Mouse (Mus musculus) adrenal gland, adult 2 months (tissue): ENCODE data around the gene Celf1. TPM values are rescaled to one million over a fixed set of nuclear protein-coding genes. Genes with fewer than 3 reads are reported as not detected.
"Not testable (repeated sequence)": the region's sequence is repeated elsewhere in the genome, so short reads cannot be mapped to it uniquely, and the experiment has no call there.

Experiments used
- DNase-seq: peaks from one replicate; pipeline ENCODE4 v3.0.0; 2021
- long read RNA-seq: library from polyadenylated mRNA; stranded (forward); transcript quantifications from one replicate; pipeline ENCODE4 v2.0.0, GENCODE M21; 2021
- polyA plus RNA-seq: library from polyadenylated mRNA; depleted of rRNA; stranded (reverse); fragments of >200 nt; gene quantifications from 2 replicates; pipeline ENCODE4 v1.2.3, GENCODE M21; 2012; rRNA removed
- total RNA-seq, 2 experiments: library from RNA; stranded (reverse); gene quantifications; 2 replicates each; pipeline ENCODE4 v1.2.3; 2021

Celf1 gene
- 10 to 100 TPM; 82.8 to 88.4 TPM for total RNA-seq
- 19.8 and 24.2 TPM in 2 replicates for polyA plus RNA-seq
- long read RNA-seq, full-length matches to known transcripts, result 5 of 21 reads
- long read RNA-seq, partial matches to known transcripts, result 6 of 21 reads
- long read RNA-seq, other reads (novel, unspliced or antisense), result 10 of 21 reads

DNA sequence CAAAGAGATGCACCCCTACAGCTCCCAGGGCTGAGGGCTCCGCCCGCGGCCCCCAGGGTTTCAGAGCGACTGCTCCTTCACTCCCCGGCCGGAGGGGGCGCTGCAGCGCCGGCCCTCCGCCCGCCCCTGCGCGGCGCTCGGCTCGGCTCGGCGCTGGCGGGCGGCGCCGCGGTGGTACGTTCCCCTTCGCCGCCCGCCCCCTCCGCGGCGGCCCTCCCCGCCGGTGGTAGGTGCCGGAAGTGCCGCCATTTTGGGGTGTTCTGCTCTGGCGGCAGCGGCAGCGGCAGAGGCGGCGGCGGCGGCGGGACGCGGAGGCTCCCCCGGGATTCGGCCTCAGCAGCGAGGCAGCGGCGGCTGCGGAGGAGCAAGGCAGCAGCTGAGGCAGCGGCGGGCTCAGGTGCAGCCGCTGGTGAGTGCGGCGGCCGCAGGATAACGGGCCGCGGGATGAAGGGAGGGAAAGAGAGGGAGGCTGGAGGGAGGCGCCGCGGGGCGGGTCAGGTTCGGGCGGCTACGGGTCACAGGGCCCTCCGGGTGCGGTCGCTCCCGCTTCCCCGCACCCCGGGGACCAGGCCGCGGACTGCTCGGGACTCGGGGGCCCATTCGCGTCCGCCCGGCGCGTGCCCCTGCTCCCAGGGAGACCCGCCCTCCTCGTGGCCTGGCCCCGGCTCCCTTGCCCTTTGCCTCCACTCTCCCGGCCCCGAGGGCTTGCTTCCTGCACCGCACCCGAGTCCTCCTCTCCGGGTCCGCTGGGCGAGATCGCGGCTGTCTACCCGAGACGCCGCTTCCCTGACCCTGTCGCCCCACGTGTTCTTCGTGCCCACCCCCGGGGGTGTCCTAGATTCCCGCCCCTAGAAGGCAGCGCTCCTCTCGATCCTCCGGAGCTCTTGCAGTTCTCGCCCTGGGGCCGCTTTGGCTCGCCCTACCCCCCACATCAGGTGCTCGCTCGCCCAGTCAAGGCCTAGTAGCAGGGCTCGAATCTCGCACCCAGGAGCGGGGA lies at the start of gene Celf1:
Gene Celf1, plus strand, starts transcription at position 150 of the 997 bp plus-strand sequence.
- DNase-seq, result peak; percentile 93

DNA sequence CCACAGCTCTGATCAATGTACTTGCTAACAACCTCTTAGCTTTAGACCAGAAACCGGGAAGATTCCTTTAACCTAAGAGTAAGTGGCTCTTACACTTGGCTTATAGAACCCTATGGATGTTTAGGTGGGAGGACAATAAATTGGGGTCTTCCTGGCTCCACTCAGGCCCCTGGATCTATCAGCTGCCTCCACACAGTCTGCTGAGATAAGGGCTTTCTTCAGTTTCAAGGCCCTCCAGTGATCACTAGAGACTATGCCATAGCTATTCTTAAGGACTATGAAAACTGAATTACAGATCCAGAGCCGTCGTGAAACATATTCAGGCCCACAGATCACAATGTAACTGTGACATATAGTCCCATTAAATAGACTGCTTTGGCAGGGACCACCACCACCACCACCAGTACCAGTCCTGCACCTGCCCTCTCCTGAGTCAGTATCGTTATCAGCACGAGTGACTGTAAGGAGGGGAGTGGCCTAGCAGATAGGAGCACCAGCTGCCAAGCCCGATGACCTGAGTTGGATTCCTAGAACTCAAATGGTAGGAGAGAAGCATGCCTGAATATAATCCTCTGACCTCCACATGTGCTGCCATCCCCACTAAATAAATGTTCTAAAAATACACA lies 46.4 kb upstream of the Celf1 start:
- DNase-seq, result no peak

DNA sequence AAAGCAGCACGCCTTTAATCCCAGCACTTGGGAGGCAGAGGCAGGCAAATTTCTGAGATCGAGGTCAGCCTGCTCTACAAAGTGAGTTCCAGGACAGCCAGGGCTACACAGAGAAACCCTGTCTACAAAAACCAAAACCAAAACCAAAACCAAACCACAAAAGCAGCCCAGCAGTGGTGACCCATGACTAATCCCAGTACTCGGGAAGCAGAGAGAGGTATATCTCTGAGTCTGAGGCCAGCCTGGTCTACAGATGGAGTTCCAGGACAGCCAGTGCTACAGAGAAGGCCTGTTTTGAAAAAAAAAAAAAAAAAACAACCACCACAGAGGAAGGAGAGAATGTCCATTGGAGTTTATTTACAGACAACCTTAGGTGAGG lies 45.9 kb upstream of the Celf1 start:
- not testable (repeated sequence) for DNase-seq

DNA sequence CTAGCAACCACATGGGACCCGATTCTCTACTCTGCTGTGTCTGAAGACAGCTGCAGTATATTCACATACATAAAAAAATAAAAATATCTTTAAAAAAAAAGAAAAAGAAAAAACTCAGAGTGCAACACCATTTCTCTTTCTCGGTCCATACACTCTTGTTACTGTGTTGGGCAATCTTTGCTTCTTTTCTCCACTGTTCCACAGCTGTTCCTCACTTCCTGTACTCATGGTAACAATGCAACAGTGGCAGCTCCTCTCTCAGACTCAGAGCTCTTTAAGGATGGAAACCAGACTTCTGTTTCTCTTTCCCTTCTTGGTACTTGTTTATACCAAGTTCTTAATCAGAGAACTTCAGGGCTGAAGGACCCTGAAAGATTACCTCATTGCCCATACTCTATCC lies 36.8 kb upstream of the Celf1 start:
- DNase-seq, result no peak

DNA sequence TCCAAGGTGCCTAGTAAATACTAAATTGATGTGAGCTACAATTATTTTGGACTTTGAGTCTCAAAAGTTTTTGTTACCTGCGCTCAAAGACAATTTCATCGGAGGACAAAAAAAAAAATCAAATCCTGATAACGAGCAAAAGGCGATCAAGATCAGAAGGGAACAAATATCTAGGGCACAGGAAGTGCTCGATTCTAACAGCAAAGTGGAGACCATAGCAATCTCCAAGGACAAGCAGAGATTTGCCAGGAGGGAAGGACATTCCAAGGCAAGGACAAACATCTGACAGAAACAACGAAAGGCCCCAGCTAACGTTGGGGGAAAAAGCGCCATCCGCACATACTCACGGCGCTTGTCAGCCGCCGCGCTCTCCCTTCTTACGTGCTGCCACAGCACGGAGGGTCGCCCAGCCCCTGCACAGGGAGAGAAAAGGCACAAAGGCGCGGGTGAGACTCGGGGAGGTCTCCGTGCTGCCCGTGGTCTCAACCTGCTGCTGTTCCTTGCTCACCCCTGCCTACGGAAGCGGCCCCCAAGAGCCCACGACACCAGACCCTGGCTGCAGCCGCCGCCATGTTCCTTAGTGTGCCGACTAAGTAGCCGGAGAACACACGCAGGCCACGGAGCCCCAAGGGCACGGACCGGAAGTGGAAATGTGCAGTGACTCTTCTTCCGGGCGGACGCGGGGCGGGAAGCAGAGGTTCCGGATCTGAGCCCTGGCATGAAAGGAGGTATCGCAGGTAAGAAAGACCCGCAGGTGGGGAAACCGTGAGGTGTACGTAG lies 35.9 kb upstream of the Celf1 start, which contains the start of the genes Kbtbd4 and Ndufs3:
Gene Kbtbd4, plus strand, starts transcription at position 665 of the 780 bp plus-strand sequence.
Gene Ndufs3, minus strand, starts transcription at position 752 of the 780 bp plus-strand sequence.
- DNase-seq, result peak; percentile 91

DNA sequence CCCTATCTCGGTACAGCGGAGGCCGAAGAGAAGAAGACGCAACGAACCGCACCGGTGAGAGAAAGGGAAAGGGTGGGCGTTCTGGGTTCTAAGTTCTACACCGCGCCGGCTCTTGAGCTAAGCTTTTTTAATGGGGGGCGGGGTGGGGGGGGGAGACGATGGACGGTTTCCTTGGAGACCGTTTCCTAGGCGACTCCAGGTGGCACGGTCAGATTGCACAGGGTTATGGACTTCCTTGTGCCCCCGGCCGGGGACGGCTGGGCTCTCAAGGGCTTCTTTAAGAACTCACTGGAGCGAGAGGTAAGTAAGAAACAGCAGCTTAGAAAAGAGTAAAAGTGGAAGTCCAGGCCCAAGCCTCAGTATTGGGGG lies 35.3 kb upstream of the Celf1 start:
- no peak for DNase-seq

DNA sequence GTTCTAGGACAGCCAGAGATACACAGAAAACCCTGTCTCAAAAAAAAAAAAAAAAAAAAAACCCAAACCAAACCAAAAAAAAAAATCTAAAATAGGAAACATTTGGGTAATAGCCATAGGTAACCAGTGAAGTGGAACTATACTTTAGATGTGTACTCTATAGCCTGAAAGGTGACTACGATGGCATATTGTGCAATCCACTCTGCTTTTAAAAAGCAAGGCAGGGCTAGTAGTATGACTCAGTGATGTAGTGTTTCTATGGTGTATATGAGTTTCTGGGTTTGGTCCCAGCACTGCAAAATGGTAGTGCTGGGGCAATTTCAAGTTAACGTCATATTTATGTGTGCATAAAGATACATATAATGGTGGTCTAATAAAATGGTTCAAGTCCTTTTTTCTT lies 33.5 kb upstream of the Celf1 start:
- DNase-seq, result no peak

DNA sequence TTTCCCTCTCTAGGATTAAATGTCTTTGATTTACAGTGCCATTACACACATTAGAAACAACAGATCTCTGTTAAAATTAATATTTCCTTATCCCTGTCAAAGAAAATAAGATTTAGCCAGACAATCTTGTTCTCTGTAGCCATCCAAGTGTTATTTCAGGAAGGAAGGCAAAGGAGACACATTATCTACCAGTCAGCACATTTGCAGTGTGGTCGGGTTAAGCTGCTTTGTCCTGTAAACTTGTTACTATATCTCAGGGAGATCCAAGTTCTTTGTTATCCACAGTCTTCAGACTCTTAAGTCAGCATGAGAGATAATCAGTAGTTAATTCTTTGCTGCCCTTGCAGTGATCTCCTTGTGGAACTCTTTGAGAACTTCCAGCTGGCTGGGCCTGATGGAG lies 29.3 kb upstream of the Celf1 start:
- DNase-seq, result no peak

DNA sequence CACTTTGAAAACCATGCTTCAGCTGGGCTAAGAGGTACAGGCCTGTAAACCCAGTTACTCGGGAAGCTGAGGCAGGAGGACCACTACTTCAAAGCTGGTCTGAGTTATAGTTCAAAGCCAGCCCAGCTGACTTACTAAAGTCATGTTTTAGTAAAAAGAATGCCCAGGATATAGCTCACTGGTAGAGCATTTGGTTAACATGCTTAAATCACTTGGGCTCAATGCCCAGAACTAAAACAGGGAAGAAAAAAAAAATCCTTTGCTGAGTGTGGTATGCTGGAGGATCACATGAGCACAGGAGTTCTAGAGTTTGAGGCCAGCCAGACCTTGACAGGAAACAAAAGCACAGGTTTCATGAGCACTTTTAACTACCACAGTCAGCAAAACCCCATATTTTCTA lies 28.5 kb upstream of the Celf1 start:
- no peak for DNase-seq

DNA sequence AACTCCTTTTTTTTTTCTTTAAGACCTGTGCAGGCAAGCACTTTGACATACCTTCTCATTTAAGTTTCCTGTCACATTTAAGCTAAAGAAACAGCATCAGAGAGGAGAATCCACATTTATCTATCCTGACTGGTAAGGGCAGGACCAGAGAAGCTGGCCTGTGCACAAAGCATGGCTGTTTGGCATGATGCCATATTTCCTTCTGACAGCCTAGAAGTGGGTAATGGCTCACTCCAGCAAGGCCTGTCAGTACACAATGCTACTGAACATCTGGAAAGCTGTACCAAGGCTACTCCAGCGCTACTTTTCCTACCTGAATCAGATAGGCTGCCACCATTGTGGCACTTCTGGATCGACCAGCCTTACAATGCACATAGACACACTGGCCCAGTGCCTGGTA lies 26.5 kb upstream of the Celf1 start:
- DNase-seq, result peak; percentile 48

DNA sequence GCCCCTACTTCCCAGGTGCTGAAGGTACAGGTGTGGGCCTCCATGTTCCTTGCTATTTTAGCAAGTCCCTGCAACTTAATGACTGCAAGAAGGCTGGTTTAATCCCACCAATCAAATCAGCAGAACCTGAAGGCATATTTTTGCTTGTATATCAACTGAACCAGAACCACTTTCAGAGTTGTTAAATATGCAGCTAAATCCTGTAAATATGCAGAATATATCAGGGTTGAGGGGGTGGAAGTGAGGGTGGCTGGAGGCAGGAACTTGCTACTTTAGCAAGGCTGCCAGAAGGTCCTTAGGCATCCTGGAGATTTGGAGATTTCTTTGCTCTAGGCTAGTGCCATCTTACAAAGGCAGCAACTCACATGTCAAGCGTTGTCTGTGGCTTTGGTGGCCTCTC lies 24.7 kb upstream of the Celf1 start:
- DNase-seq, result no peak

DNA sequence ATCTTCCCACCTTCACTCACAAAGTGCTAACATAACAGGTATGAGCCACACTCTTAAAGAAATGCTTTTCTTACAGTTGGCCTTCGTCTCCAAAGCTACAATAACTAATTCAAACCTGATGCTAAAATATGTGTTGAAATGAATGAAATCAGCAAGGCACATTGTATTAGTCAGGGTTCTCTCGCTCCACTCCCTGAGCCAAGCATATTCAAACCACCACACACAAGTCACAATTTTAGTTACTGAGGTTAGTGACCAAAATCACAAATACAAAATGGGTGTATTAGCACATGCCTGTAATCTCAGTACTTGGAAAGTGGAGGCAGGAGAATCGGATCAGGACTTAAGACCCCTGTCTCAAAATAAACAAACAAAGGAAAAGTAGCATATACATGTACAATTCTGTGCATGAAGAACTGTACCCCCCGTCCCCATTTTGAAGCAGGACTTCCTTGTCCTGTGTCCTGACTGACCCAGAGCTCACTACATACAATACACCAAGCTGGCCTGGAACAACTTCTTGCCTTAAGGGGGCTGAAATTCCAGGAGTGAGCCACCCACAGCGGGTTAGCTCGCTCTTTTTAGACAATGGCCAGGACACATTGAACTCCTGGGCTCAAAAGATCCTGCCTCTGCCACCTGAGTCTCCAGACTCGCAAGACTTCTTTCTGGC lies 23.5 kb upstream of the Celf1 start:
- no peak for DNase-seq

DNA sequence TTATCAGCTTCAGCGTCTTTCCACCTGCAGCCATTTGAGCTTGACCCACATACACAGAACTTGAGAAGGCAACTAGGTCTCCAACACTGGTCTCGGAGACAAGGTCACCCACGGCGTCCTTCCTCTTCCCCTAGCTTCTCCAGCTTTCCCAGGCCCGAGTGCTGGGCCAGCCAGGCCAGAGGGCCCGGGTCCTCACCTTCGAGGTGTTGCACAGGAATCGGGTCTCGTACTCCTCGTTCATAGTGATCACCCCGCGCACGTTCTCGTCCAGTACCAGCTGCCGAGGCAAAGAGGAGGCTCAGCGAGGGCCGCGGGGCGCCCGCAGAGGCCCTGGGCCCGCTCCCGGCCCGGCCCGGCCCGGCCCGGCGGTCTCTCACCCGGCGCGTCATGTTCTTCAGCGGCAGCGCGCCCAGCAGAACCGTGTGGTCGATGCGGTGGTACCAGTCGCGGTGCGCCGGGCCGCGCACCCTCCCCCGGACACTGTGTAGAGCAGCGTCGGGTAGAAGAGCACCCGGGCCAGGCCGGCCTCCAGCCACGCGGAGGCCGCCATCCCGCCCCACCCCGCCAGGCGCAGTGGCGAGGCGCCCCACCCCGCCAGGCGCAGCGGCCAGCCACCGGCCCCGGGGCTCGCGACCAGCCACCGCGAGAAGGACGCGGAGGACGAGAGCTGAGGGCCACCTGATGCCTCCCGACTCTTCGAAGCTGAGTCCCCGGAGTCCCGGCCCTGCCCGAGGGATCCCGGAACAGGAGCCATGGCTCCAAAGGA lies 22.8 kb upstream of the Celf1 start:
- DNase-seq, result peak; percentile 88

DNA sequence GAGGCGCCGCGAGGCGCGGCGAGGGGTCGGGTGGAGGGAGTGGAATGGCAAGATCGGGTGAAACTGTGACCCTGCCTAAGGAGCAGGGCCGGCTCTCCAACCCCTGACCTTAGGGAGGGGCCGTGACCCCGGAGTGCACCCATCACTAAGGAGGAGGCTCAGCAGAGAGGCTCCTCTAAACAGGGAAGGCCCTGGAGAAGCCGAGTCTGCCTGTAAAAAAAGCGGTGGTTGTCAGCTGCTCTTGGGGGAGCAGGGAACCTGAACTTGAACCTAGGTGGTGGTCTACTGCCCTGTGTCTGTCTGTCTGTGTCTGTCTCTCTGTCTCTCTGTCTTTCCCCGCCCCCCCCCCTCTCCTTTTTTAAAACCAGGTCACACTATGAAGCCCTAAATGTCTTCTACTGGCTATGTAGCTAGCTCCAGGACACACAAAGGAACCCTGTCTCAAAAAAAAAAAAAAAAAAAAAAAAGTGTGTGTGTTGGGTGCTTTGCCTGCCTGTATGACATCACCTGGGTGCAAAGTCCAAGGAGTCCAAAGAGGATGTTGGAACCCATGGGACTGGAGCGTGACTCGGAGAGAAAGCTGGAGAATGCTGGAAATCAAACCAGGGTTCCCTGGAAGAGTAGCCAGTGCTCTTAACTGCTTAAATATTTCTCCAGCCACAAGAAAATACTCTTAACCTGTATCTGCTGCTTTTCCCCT lies 22.0 kb upstream of the Celf1 start:
- peak; percentile 30 for DNase-seq

DNA sequence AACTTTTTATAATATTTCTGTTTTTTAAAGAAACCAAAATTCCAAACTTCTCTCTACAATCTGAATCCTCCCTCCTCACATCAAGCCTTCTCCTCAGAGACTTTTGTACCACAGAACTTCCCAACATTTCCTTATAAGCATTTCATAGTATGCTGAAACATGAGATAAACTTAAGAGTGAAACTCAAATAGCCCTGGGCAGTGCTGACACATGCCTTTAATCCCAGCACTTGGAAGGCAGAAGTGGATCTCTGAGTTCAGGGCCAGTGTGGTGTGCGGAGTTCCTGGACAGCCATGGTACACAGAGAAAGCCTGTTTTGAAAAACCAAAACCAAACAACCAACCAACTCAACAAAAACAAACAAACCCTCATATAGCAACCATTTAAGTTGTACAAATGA lies 19.0 kb upstream of the Celf1 start:
- no peak for DNase-seq

DNA sequence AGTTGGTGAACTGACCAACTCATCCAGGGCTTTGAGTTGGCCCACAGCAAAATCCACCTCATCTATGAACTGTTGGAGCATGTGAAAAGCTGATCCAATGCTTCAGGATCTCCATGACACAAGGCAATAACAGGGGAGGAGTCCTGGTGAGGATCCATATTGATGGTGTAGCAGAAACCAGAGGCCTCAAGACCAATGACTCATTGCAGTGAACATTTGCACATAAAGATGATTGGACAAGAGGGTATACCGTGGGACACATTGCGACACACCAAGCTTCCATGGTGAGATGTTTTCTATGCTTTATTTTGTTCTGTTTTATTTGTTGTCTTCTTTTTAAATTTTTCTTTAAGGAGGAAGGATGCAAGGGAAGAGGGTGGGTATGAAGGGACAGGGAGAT lies 17.5 kb upstream of the Celf1 start:
- DNase-seq, result no peak

DNA sequence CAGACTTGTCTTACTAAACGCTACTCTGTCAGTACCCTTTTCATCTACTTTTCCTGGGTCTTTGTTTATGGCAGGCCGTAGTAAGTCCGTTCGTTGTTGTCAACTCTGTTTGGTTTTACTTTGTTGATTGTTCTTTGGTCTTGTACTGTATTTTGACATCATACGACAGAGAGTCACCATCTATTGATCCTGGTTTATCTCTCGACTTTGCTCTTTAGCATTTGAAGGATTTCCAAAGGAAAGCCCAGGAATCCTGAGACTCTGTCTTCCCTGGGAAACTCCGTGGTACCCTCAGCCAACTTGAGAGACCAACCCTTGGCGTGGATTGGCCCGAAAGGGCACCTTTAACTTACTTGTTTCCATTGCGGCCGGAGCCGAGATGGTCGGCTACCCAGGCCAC lies 11.6 kb upstream of the Celf1 start:
- no peak for DNase-seq

DNA sequence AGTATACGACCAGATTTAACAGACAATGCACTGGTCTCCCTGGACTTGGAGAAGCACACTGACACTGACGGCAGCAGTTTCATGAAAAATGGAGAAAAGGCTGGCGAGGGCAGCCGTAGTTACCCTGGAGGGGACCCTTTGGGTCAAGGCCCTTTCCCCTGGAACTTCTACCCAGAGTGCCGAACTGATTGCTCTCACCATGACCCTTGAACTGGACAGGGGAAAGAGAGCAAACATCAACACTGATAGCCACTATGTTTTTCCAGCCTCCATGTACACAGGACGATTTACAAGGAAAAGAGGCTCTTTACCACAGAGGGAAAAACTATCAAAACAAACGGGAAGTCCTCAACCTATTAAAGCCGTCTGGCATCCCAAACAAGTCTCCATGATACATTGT lies 8.4 kb upstream of the Celf1 start:
- no peak for DNase-seq

DNA sequence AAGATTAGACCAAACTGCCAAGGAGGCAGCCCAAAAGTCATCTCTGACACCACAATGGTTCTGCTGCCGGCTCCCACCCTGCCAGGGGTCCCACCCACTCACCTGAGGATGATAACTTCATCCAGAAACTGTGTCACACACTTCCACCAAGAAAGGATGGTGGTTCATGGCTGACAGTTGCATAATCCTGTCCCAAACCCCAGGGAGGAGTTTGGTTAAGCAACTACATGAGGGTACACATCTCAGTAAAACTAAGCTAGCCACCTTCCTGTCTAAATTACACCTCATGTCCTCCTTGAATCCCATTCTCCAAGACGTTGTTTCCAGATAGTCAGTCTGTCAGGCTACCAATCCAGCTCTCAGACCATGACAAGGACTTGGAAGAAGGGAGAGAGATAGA lies 7.9 kb upstream of the Celf1 start:
- DNase-seq, result no peak

DNA sequence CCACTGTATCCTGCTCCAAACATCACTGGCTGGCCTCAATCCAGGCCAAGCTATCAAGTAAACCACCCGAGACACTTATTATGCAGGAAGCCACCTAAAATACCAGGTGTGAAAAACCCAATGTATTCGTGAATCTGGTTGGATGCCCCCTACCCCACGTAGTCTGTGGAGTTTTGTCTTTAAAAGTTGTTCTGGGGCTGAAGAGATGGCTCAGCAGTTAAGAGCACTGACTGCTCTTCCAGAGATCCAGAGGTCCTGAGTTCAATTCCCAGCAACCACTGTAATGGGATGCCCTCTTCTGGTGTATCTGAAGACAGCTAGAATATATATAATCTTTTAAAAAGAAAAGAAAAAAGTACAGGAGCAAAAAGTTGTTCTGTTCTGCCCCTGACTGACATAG lies 1.8 kb upstream of the Celf1 start:
- DNase-seq, result no peak
